Mouse (Mus musculus): ENCODE measurements at regions not wholly inside any gene's neighbourhood (a gene's known extent, or its start where the extent isn't known, plus 50 kb on each side); places are given as distances from the start of the nearest gene placed in this dataset.
A peak's percentile ranks its signal among the peaks of the same experiment; 100 is the strongest.

DNA sequence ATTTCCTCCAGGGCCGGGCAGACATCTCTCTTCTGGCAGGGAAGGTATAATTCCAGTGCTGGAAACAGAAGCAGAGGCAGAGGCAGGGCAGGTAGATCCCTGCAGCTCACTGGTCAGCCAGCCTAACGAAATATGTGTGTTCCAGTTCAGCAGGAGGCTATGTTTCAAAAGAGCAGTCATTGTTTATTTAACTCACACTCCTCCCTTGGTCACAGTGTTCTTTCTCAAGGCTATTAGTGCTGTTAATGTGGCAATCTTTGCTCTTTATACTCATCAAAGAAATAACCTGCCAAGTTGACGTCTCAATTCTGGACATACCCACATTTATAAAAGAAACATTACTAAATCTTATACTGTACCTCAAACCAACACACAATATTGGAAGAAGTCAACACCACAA is 253.3 kb upstream of the Adgrl3 start:
- Histone ChIP-seq H3K27me3 (ENCODE audit: control insufficient read depth, insufficient read depth, insufficient read length) (no peaks in the 10 kb centered on the region), H3K36me3 (ENCODE audit: control insufficient read depth, insufficient read depth) (no peaks in the 10 kb centered on the region), H3K79me2 (ENCODE audit: control insufficient read depth, insufficient read depth) (no peaks in the 10 kb centered on the region), H3K79me3 (ENCODE audit: low read depth) (no peaks in the 10 kb centered on the region), H3K4me3 (ENCODE audit: insufficient read depth, poor library complexity, severe bottlenecking) (no peak overlapping the region), H3ac (ENCODE audit: control insufficient read depth, insufficient read length, low read depth) (no peak overlapping the region)
- no peak for TF ChIP-seq FOSL1 (IDR thresholded peaks at IDR 0.05; ENCODE audit: insufficient read depth, low read length, poor library complexity, severe bottlenecking)
- no peak for TF ChIP-seq CTCF (IDR thresholded peaks at IDR 0.05; ENCODE audit: control insufficient read depth, insufficient read depth, insufficient read length)
- TF ChIP-seq CEBPB (IDR thresholded peaks at IDR 0.05; ENCODE audit: low read depth): no peak
- TF ChIP-seq MYOG (IDR thresholded peaks at IDR 0.05; ENCODE audit: control insufficient read depth, extremely low read depth, insufficient read length): no peak
- TF ChIP-seq USF1 (IDR thresholded peaks at IDR 0.05; ENCODE audit: low read depth): no peak
- no peak for TF ChIP-seq MYOD1 (IDR thresholded peaks at IDR 0.05; ENCODE audit: control insufficient read depth, insufficient read length, low read depth)
- no peak for TF ChIP-seq MAX (IDR thresholded peaks at IDR 0.05)

DNA sequence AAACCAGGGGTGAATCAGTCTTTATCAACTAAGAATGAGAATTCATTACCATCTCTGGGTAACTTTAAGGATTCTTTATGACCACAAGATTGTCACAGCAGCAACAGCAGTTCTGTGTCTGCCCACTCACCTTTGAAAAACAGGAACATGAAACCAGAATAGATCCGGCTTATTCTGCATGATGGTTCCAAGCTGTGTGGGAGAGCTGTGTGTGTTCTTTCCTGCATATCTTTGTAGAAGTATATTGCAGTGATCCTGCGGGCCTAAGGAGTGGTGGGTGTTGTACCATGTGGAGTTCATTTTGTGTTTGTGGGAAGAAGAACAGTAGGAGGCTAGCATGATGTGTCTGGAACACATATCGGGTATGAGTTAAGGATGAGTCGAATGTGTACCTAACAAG is 236.0 kb upstream of the Adgrl3 start:
- Histone ChIP-seq H3K4me3 (ENCODE audit: insufficient read depth, poor library complexity, severe bottlenecking) (no peak overlapping the region), H3ac (ENCODE audit: control insufficient read depth, insufficient read length, low read depth) (no peak overlapping the region), H3K27me3 (ENCODE audit: control insufficient read depth, insufficient read depth, insufficient read length) (no peaks in the 10 kb centered on the region), H3K79me3 (ENCODE audit: low read depth) (no peaks in the 10 kb centered on the region), H3K36me3 (ENCODE audit: control insufficient read depth, insufficient read depth) (no peaks in the 10 kb centered on the region), H3K79me2 (ENCODE audit: control insufficient read depth, insufficient read depth) (no peaks in the 10 kb centered on the region)
- no peak for TF ChIP-seq MAX (IDR thresholded peaks at IDR 0.05)
- no peak for TF ChIP-seq USF1 (IDR thresholded peaks at IDR 0.05; ENCODE audit: low read depth)
- TF ChIP-seq CTCF (IDR thresholded peaks at IDR 0.05; ENCODE audit: control insufficient read depth, insufficient read depth, insufficient read length): no peak
- TF ChIP-seq MYOD1 (IDR thresholded peaks at IDR 0.05; ENCODE audit: control insufficient read depth, insufficient read length, low read depth): no peak
- no peak for TF ChIP-seq MYOG (IDR thresholded peaks at IDR 0.05; ENCODE audit: control insufficient read depth, extremely low read depth, insufficient read length)
- no peak for TF ChIP-seq CEBPB (IDR thresholded peaks at IDR 0.05; ENCODE audit: low read depth)
- no peak for TF ChIP-seq FOSL1 (IDR thresholded peaks at IDR 0.05; ENCODE audit: insufficient read depth, low read length, poor library complexity, severe bottlenecking)

DNA sequence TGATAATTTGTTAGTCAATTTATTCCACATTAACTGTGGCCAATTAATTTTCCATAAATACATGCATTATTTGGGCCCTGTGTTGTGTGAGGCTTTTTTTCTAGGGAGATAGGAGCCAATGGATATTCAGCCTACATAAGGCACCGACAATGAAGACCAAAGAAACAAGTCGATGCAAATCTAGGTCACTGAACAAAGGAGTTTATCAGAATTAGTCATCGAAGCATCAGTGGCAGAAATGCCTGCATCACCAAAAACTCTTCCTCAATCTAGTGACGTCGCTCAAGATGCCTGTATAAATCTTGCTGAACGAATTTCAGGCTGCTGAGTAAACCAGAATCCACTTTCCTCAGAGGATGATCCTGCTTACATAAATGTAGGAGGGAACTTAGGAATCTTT is 235.2 kb upstream of the Adgrl3 start:
- H3K79me2 ChIP-seq (ENCODE audit: control insufficient read depth, insufficient read depth): no peaks in the 10 kb centered on the region
- no peak overlapping the region for H3ac ChIP-seq (ENCODE audit: control insufficient read depth, insufficient read length, low read depth)
- no peak overlapping the region for H3K4me3 ChIP-seq (ENCODE audit: insufficient read depth, poor library complexity, severe bottlenecking)
- no peaks in the 10 kb centered on the region for H3K27me3 ChIP-seq (ENCODE audit: control insufficient read depth, insufficient read depth, insufficient read length)
- TF ChIP-seq FOSL1 (IDR thresholded peaks at IDR 0.05; ENCODE audit: insufficient read depth, low read length, poor library complexity, severe bottlenecking) (no peak), MAX (IDR thresholded peaks at IDR 0.05) (no peak), USF1 (IDR thresholded peaks at IDR 0.05; ENCODE audit: low read depth) (no peak)
- no peaks in the 10 kb centered on the region for H3K36me3 ChIP-seq (ENCODE audit: control insufficient read depth, insufficient read depth)
- no peaks in the 10 kb centered on the region for H3K79me3 ChIP-seq (ENCODE audit: low read depth)

DNA sequence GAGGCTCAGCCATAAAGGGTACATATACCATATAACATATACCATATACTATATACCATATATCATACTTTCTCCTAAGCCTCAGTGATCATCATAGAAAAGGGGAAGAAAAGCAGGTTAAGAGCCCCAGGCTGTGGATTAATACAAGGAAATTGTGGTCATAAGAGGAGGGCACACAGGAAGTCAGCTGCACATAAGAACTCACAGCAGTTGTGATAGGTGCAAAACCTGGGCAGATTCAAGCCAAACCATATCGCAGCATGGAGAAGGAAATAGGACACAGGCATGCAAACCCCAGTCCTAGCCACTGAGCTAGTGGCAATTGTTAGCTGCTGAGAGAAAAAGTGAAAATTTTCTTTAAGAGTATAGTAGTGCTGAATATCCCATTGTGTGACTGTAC is 228.3 kb upstream of the Adgrl3 start:
- Histone ChIP-seq H3ac (ENCODE audit: control insufficient read depth, insufficient read length, low read depth) (no peak overlapping the region), H3K36me3 (ENCODE audit: control insufficient read depth, insufficient read depth) (no peaks in the 10 kb centered on the region)

DNA sequence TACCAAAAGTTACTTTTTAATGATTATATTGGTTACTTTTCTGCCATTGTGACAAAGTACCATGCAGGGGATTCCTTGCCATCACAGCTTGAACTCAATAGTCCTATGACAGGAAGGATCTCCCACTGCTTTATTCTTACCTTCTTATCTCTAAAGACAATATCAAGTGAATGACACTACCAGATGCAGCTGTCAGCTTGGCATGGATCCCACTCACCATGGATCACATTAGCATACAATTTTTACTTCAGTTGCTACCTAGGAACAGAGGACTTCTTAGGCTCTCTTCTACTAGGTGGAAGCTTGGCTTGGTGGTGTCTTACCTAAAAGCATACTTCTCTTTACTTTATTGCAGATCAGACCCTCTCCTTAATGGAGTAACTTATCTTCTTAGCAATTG is 220.2 kb upstream of the Adgrl3 start:
- no peaks in the 10 kb centered on the region for H3K36me3 ChIP-seq (ENCODE audit: control insufficient read depth, insufficient read depth)
- H3K79me2 ChIP-seq (ENCODE audit: control insufficient read depth, insufficient read depth): no peaks in the 10 kb centered on the region
- H3K79me3 ChIP-seq (ENCODE audit: low read depth): no peaks in the 10 kb centered on the region
- no peaks in the 10 kb centered on the region for H3K27me3 ChIP-seq (ENCODE audit: control insufficient read depth, insufficient read depth, insufficient read length)
- TF ChIP-seq FOSL1 (IDR thresholded peaks at IDR 0.05; ENCODE audit: insufficient read depth, low read length, poor library complexity, severe bottlenecking): no peak
- peak; percentile 64 for TF ChIP-seq MYOD1 (IDR thresholded peaks at IDR 0.05; ENCODE audit: control insufficient read depth, insufficient read length, low read depth)
- no peak overlapping the region for H3K4me3 ChIP-seq (ENCODE audit: insufficient read depth, poor library complexity, severe bottlenecking)
- no peak overlapping the region for H3ac ChIP-seq (ENCODE audit: control insufficient read depth, insufficient read length, low read depth)

More for the DNA sequence above, 228.3 kb upstream of the Adgrl3 start:
- H3K27me3 ChIP-seq (ENCODE audit: control insufficient read depth, insufficient read depth, insufficient read length): no peaks in the 10 kb centered on the region
- TF ChIP-seq MYOD1 (IDR thresholded peaks at IDR 0.05; ENCODE audit: control insufficient read depth, insufficient read length, low read depth): no peak
- TF ChIP-seq CEBPB (IDR thresholded peaks at IDR 0.05; ENCODE audit: low read depth): no peak
- TF ChIP-seq MYOG (IDR thresholded peaks at IDR 0.05; ENCODE audit: control insufficient read depth, extremely low read depth, insufficient read length): no peak
- TF ChIP-seq CTCF (IDR thresholded peaks at IDR 0.05; ENCODE audit: control insufficient read depth, insufficient read depth, insufficient read length): no peak
- TF ChIP-seq MAX (IDR thresholded peaks at IDR 0.05): no peak
- no peak for TF ChIP-seq FOSL1 (IDR thresholded peaks at IDR 0.05; ENCODE audit: insufficient read depth, low read length, poor library complexity, severe bottlenecking)
- TF ChIP-seq USF1 (IDR thresholded peaks at IDR 0.05; ENCODE audit: low read depth): no peak
- no peak overlapping the region for H3K4me3 ChIP-seq (ENCODE audit: insufficient read depth, poor library complexity, severe bottlenecking)
- no peaks in the 10 kb centered on the region for H3K79me3 ChIP-seq (ENCODE audit: low read depth)
- no peaks in the 10 kb centered on the region for H3K79me2 ChIP-seq (ENCODE audit: control insufficient read depth, insufficient read depth)

DNA sequence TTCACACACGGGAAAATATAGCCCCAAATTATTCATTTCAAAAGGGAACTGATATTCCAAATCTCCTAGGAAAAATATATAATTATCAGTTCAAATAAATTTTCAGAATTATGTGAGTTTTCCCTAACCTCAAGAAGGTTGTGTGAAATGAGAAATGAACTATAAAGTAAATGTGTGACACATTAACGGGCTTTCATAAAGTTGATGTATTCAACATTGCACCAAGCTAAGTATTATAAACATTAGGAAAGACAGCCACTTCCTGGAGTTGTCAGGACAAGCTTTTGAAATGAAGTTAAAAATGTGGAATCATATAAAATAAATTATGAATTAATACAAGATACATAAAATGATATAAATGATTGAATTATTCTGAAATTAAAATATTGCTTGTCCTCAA is 207.0 kb upstream of the Adgrl3 start:
- no peaks in the 10 kb centered on the region for H3K27me3 ChIP-seq (ENCODE audit: control insufficient read depth, insufficient read depth, insufficient read length)
- no peaks in the 10 kb centered on the region for H3K79me3 ChIP-seq (ENCODE audit: low read depth)
- H3K79me2 ChIP-seq (ENCODE audit: control insufficient read depth, insufficient read depth): no peaks in the 10 kb centered on the region
- no peaks in the 10 kb centered on the region for H3K36me3 ChIP-seq (ENCODE audit: control insufficient read depth, insufficient read depth)
- TF ChIP-seq USF1 (IDR thresholded peaks at IDR 0.05; ENCODE audit: low read depth): no peak
- no peak for TF ChIP-seq CEBPB (IDR thresholded peaks at IDR 0.05; ENCODE audit: low read depth)
- TF ChIP-seq MYOD1 (IDR thresholded peaks at IDR 0.05; ENCODE audit: control insufficient read depth, insufficient read length, low read depth): no peak
- TF ChIP-seq FOSL1 (IDR thresholded peaks at IDR 0.05; ENCODE audit: insufficient read depth, low read length, poor library complexity, severe bottlenecking): no peak
- TF ChIP-seq MYOG (IDR thresholded peaks at IDR 0.05; ENCODE audit: control insufficient read depth, extremely low read depth, insufficient read length): no peak
- TF ChIP-seq CTCF (IDR thresholded peaks at IDR 0.05; ENCODE audit: control insufficient read depth, insufficient read depth, insufficient read length): no peak
- TF ChIP-seq MAX (IDR thresholded peaks at IDR 0.05): no peak
- H3ac ChIP-seq (ENCODE audit: control insufficient read depth, insufficient read length, low read depth): no peak overlapping the region
- no peak overlapping the region for H3K4me3 ChIP-seq (ENCODE audit: insufficient read depth, poor library complexity, severe bottlenecking)

Data from C2C12 (cell line).